Mouse (Mus musculus): ENCODE results near the gene Cd4. TPM values are rescaled to one million over a fixed set of nuclear protein-coding genes. Genes with fewer than 3 reads are reported as not detected.

Gene Cd4
- polyA plus RNA-seq, 1 experiment from 2014 or later: 0.41 TPM

- Histone ChIP-seq H3K27ac (no peak overlapping the region), H3K36me3 (peaks cover 53% of the 10 kb centered on the region), H3K4me1 (peaks cover 21% of the 10 kb centered on the region), H3K27me3 (replicated peaks) (no peaks in the 10 kb centered on the region), H3K9me3 (no peaks in the 10 kb centered on the region), H3K4me2 (no peak overlapping the region), H3K9ac (no peak overlapping the region), H3K4me3 (replicated peaks) (no peak overlapping the region)
- 73% methylated on average over 4 of the region's 4 CpGs for WGBS
- no peak for ATAC-seq (ENCODE audit: insufficient read depth, low FRiP score, low read depth)
These were observed 71.4 kb downstream of the Cd4 start for GRCm38 (mm10) chr6:124816611-124817010.

- H3K9me3 ChIP-seq: no peaks in the 10 kb centered on the region
- no peaks in the 10 kb centered on the region for H3K27me3 ChIP-seq (replicated peaks)
- H3K4me2 ChIP-seq: 0 out of 2 replicates have a peak overlapping the region, but pooled peaks have one; percentile 79
- WGBS: 67% methylated on average over 9 of the region's 9 CpGs
- H3K4me3 ChIP-seq (replicated peaks): no peak overlapping the region
- H3K36me3 ChIP-seq: peaks cover 49% of the 10 kb centered on the region
- no peak overlapping the region for H3K9ac ChIP-seq
- peaks cover 30% of the 10 kb centered on the region for H3K4me1 ChIP-seq
- H3K27ac ChIP-seq: no peak overlapping the region
- ATAC-seq (ENCODE audit: insufficient read depth, low FRiP score, low read depth): no peak
These were observed 72.9 kb downstream of the Cd4 start for GRCm38 (mm10) chr6:124814858-124815774.

Other genes starting within 250 kb of the Cd4 start
- 79.3 and 85.3 TPM in 2 replicates for gene Lpcat3, start 225.2 kb downstream of the Cd4 start, polyA plus RNA-seq (2015; fragmentation: Nextera tagmentation; extraction: Ambion mirVana)
- 191 and 202 TPM in 2 replicates for gene Emg1, start 176.0 kb downstream of the Cd4 start, polyA plus RNA-seq (2015; fragmentation: Nextera tagmentation; extraction: Ambion mirVana)
- 355 and 390 TPM in 2 replicates for gene Phb2, start 175.9 kb downstream of the Cd4 start, polyA plus RNA-seq (2015; fragmentation: Nextera tagmentation; extraction: Ambion mirVana)
- 19.0 and 19.8 TPM in 2 replicates for gene Ptpn6, start 149.5 kb downstream of the Cd4 start, polyA plus RNA-seq (2015; fragmentation: Nextera tagmentation; extraction: Ambion mirVana)
- gene Grcc10, start 146.8 kb downstream of the Cd4 start, polyA plus RNA-seq (2015; fragmentation: Nextera tagmentation; extraction: Ambion mirVana): 331 and 401 TPM in 2 replicates
- not detected in 2 replicates for gene Gm45234, start 132.2 kb downstream of the Cd4 start, polyA plus RNA-seq (2015; fragmentation: Nextera tagmentation; extraction: Ambion mirVana)
- gene Atn1, start 131.7 kb downstream of the Cd4 start, polyA plus RNA-seq (2015; fragmentation: Nextera tagmentation; extraction: Ambion mirVana): 13.9 and 16.2 TPM in 2 replicates
- 5.3 and 6.9 TPM in 2 replicates for gene Eno2, start 118.5 kb downstream of the Cd4 start, polyA plus RNA-seq (2015; fragmentation: Nextera tagmentation; extraction: Ambion mirVana)
- 0.35 and 1.3 TPM in 2 replicates for gene Lrrc23, start 108.5 kb downstream of the Cd4 start, polyA plus RNA-seq (2015; fragmentation: Nextera tagmentation; extraction: Ambion mirVana)
- gene Spsb2, start 79.6 kb downstream of the Cd4 start, polyA plus RNA-seq (2015; fragmentation: Nextera tagmentation; extraction: Ambion mirVana): 11.7 and 12.7 TPM in 2 replicates
- gene Tpi1, start 73.9 kb downstream of the Cd4 start, polyA plus RNA-seq (2015; fragmentation: Nextera tagmentation; extraction: Ambion mirVana): 890 and 914 TPM in 2 replicates
- gene Usp5, start 58.7 kb downstream of the Cd4 start, polyA plus RNA-seq (2015; fragmentation: Nextera tagmentation; extraction: Ambion mirVana): 116 and 125 TPM in 2 replicates
- 141 and 159 TPM in 2 replicates for gene Cdca3, start 58.7 kb downstream of the Cd4 start, polyA plus RNA-seq (2015; fragmentation: Nextera tagmentation; extraction: Ambion mirVana)
- gene Gnb3, start 47.9 kb downstream of the Cd4 start, polyA plus RNA-seq (2015; fragmentation: Nextera tagmentation; extraction: Ambion mirVana): 0.97 and 1.1 TPM in 2 replicates
- gene P3h3, start 30.5 kb downstream of the Cd4 start, polyA plus RNA-seq (2015; fragmentation: Nextera tagmentation; extraction: Ambion mirVana): 28.4 TPM in 2 replicates
- 1.2 and 1.3 TPM in 2 replicates for gene Gpr162, start 24.2 kb downstream of the Cd4 start, polyA plus RNA-seq (2015; fragmentation: Nextera tagmentation; extraction: Ambion mirVana)
- 1.5 and 2.4 TPM in 2 replicates for gene Lag3, start 23.5 kb upstream of the Cd4 start, polyA plus RNA-seq (2015; fragmentation: Nextera tagmentation; extraction: Ambion mirVana)
- gene Ptms, start 31.9 kb upstream of the Cd4 start, polyA plus RNA-seq (2015; fragmentation: Nextera tagmentation; extraction: Ambion mirVana): 322 and 340 TPM in 2 replicates
- 351 and 362 TPM in 2 replicates for gene Mlf2, start 43.2 kb upstream of the Cd4 start, polyA plus RNA-seq (2015; fragmentation: Nextera tagmentation; extraction: Ambion mirVana)
- gene Cops7a, start 77.3 kb upstream of the Cd4 start, polyA plus RNA-seq (2015; fragmentation: Nextera tagmentation; extraction: Ambion mirVana): 128 and 153 TPM in 2 replicates
- 3.8 and 4.3 TPM in 2 replicates for gene Pianp, start 108.5 kb upstream of the Cd4 start, polyA plus RNA-seq (2015; fragmentation: Nextera tagmentation; extraction: Ambion mirVana)
- gene Zfp384, start 120.9 kb upstream of the Cd4 start, polyA plus RNA-seq (2015; fragmentation: Nextera tagmentation; extraction: Ambion mirVana): 17.2 and 19.4 TPM in 2 replicates
- gene Ing4, start 151.5 kb upstream of the Cd4 start, polyA plus RNA-seq (2015; fragmentation: Nextera tagmentation; extraction: Ambion mirVana): 102 and 115 TPM in 2 replicates
- 9.9 and 11.8 TPM in 2 replicates for gene Acrbp, start 161.5 kb upstream of the Cd4 start, polyA plus RNA-seq (2015; fragmentation: Nextera tagmentation; extraction: Ambion mirVana)
- gene Lpar5, start 179.7 kb upstream of the Cd4 start, polyA plus RNA-seq (2015; fragmentation: Nextera tagmentation; extraction: Ambion mirVana): 4.6 and 5.0 TPM in 2 replicates
- gene Chd4, start 207.8 kb upstream of the Cd4 start, polyA plus RNA-seq (2015; fragmentation: Nextera tagmentation; extraction: Ambion mirVana): 58.6 and 62.3 TPM in 2 replicates
- gene Nop2, start 243.7 kb upstream of the Cd4 start, polyA plus RNA-seq (2015; fragmentation: Nextera tagmentation; extraction: Ambion mirVana): 55.6 and 60.1 TPM in 2 replicates